Mouse (Mus musculus) megakaryocyte, embryonic 14.5 days (primary cell): ENCODE measurements around the gene Grrp1.

ENCODE experiments used
- FLI1 ChIP-seq: IDR thresholded peaks from 2 replicates; pipeline ENCODE4 v1.6.1; 2012; ENCODE audit warnings: low read length, inconsistent platforms, mixed read lengths
- GATA1 ChIP-seq: IDR thresholded peaks from 3 replicates; pipeline ENCODE4 v1.6.1; 2012; ENCODE audit warnings: mixed read lengths, low read length, inconsistent platforms, borderline replicate concordance

- no peak for TF ChIP-seq FLI1
- TF ChIP-seq GATA1 = no peak
These were observed 16.2 kb downstream of the Grrp1 start for GRCm38 (mm10) chr4:134237582-134238278.
